Mouse (Mus musculus): Measurements from ENCODE around the gene Trpm2.

DNA sequence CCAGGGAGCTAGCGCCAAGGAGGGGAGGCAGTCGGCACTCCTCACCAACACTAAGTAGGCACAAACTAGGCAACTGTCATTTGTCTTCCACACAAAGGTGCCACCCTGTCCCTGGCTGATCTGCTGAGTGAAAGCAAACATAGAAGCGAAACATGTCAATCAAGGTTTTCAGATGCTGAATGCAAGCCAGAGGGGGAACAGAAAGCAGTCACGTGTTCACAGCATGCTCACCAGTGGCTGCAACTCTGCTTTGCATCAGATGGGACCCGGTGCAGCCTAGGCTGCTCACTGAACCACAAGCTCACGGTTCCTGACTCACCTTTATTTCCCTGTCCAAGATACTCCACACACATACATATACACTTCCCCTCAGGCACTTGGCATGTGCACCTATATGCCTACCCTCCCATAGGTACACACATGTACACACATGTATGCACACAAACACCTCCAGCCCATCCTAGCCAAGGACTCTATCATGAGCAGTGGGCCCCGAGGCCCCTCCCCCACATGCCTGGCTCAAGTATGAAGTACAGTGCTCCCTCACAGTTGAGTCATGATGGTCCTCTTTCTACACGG lies 79.3 kb downstream of the Trpm2 start:
- TF ChIP-seq CTCF (IDR thresholded peaks at IDR 0.05; ENCODE audit: borderline replicate concordance, control insufficient read depth, extremely low read depth, insufficient read depth, low read length, poor library complexity) = no peak
- TF ChIP-seq POLR2A (IDR thresholded peaks at IDR 0.05; ENCODE audit: control insufficient read depth, extremely low read depth, insufficient read depth, low read length, poor library complexity) = no peak

Measured in thymus, adult 2 months (tissue).